Mouse (Mus musculus): ENCODE results near the gene Col24a1.

DNA sequence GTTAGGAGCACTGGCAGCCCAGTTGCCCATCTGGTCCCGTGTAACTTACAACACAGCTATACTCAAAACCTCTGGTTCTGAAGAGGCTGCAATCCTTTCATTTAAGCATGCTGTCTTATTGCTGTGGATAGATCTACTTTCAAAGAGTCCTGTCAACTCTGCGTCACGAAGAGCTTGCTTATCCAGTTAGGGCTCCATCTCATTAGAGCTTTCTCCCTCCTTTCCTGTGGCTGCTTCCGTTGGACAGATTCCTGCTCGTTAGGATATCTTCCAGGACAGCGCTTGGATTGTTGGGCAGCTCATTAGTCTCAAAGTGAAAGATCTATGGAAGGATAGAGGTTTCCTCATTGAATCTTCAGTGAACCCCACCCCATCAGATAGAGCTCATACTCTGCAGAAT is 206.6 kb downstream of the Col24a1 start:
- TF ChIP-seq POLR2A (IDR thresholded peaks at IDR 0.05; ENCODE audit: low read depth, low read length) (no peak), CTCF (IDR thresholded peaks at IDR 0.05; ENCODE audit: borderline replicate concordance, insufficient read depth, low read length) (no peak)
